Mouse (Mus musculus) limb, embryonic 11.5 days (tissue): Measurements from ENCODE around the gene Bnip1. TPM values are rescaled to one million over a fixed set of nuclear protein-coding genes. Genes with fewer than 3 reads are reported as not detected.

ENCODE experiments used
- ATAC-seq: fragments of 200-750 bp; cut with Nextera tagmentation; 2 replicates; pipeline ENCODE4 v1.8.0; 2017; ENCODE audit warnings: low read depth; ENCODE audit not compliant: insufficient number of reproducible peaks, low FRiP score, low TSS enrichment
- DNase-seq: peaks from one replicate; pipeline ENCODE4 v3.0.0-alpha.2; 2015; ENCODE audit warnings: low spot score
- H3K27ac ChIP-seq: fragments of 300-500 bp; sonication (generic); replicated peaks from 2 replicates; pipeline ENCODE4 v1.5.1; 2014; ENCODE audit warnings: low read depth, mild to moderate bottlenecking, low read length
- H3K27me3 ChIP-seq: fragments of 300-500 bp; sonication (generic); 2 replicates; pipeline ENCODE4 v1.6.1; 2014; ENCODE audit warnings: mild to moderate bottlenecking, low read length, mixed read lengths; ENCODE audit not compliant: control insufficient read depth, insufficient read depth
- H3K36me3 ChIP-seq: fragments of 300-500 bp; sonication (generic); 2 replicates; pipeline ENCODE4 v1.6.1; 2014; ENCODE audit warnings: mild to moderate bottlenecking, low read length, moderate library complexity, mixed read lengths; ENCODE audit not compliant: control insufficient read depth, insufficient read depth
- H3K4me1 ChIP-seq: fragments of 300-500 bp; sonication (generic); 2 replicates; pipeline ENCODE4 v1.6.1; 2014; ENCODE audit warnings: low read length, mixed read lengths; ENCODE audit not compliant: control insufficient read depth, insufficient read depth
- H3K4me2 ChIP-seq: fragments of 300-500 bp; sonication (generic); 2 replicates; pipeline ENCODE4 v1.6.1; 2014; ENCODE audit warnings: low read depth, mild to moderate bottlenecking, moderate library complexity; ENCODE audit not compliant: severe bottlenecking
- H3K4me3 ChIP-seq: fragments of 300-500 bp; sonication (generic); 2 replicates; pipeline ENCODE4 v1.5.1; 2014; ENCODE audit warnings: low read depth, low read length
- H3K9ac ChIP-seq: fragments of 300-500 bp; sonication (generic); 2 replicates; pipeline ENCODE4 v1.6.1; 2014; ENCODE audit warnings: mild to moderate bottlenecking, low read length
- H3K9me3 ChIP-seq: fragments of 300-500 bp; sonication (generic); 2 replicates; pipeline ENCODE4 v1.6.1; 2016; ENCODE audit warnings: low read length; ENCODE audit not compliant: control insufficient read depth
- WGBS: fragments of 180-500 bp; shearing (Covaris S2); extraction: QIAGEN DNeasy Blood & Tissue Kit; methylation state at CpG from one replicate; pipeline ENCODE4 v1.1.7; 2014; 5-methylcytosine and 5-hydroxymethylcytosine counted together
- polyA plus RNA-seq: library from polyadenylated mRNA; unstranded; fragments of >200 nt; fragmentation: Nextera tagmentation; extraction: Ambion mirVana; gene quantifications from 2 replicates; pipeline ENCODE4 v1.2.1, GENCODE M21; 2014

Bnip1 gene
- polyA plus RNA-seq, 1 experiment from 2014 or later: 51.5 TPM

DNA sequence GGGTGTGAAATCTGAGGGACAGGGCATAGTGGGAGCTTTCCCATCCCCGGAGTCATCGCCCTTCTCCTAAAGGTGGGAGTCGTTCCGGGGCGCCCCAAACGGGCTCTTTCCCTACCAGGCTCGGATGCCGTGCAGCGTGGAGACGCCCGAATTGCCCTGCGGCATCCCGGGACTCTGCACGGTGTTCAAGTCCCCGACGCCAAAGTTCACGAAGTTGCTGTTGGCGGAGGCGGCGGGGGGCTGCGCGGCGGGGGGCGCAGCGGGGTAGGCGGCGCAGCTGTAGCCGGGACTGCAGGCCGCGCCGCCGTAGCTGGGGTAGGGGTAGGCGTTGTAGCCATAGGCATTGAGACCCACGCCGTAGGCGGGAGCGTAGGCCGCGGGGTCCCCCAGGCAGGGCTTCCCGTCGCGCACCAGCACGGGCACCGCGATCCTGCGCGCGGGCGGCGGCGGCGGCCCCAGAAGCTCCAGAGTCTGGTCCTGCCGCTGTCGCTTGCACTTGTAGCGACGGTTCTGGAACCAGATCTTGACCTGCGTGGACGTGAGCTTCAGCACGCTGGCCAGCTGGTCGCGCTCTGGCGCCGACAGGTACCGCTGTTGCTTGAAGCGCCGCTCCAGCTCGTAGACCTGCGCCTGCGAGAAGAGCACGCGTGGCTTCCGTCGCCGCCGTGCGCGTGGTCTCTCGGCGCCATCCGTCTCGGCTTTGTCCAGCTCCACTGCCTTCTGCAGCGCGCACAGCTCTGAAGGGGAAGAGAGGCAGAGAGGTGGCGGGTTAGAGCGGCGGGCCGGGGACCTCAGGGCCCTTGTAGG is 58.2 kb downstream of the Bnip1 start:
- DNase-seq: peak; percentile 67
- Histone ChIP-seq H3K4me1 (peaks cover 2% of the 10 kb centered on the region; the same call in 1 of the 2 replicates), H3K36me3 (no peaks in the 10 kb centered on the region), H3K4me2 (peak overlapping the region; percentile 20; the same call in 1 of the 2 replicates), H3K4me3 (peak overlapping the region; percentile 10), H3K9ac (no peak overlapping the region), H3K9me3 (no peaks in the 10 kb centered on the region), H3K27me3 (peaks cover 99% of the 10 kb centered on the region), H3K27ac (no peak overlapping the region)
- 1% methylated on average over 86 of the region's 87 CpGs for WGBS
- ATAC-seq: no peak

DNA sequence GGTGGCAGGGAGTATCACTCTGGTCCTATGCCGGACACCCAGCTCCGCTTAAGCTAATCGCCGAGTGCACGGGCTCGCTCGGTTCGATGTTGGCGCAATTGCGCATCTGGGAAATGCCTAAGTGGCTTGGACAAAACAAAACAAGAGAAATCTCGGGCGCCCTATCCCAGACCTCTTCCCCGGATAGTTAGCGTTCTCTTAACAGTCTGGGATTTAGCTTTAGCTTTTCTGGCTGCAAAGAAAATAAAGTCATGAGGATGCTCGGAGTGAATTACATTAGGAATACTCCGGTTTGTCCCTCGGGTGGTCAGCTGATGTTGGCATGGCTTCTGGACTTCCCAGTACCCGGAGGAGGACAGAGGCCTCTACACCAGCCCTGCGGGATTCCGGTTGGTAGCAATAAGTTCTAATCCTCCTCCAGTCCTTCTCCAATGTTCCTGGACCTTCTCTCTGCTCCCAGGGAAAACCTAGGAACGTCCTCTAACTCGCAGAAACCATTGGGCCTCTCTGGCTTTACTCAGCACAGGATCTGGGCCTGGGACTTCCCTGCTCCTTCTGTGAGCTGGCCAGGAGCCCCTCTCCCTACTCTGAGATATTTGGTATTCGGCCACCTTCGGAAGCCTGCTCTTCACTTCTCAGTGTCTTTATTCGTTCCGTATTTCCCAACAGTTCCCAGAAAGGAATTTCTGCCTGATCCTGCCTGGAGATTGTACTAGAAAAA is 59.0 kb downstream of the Bnip1 start:
- Histone ChIP-seq H3K27ac (no peak overlapping the region), H3K9ac (no peak overlapping the region), H3K9me3 (no peaks in the 10 kb centered on the region), H3K4me2 (peak overlapping the region; percentile 20; the same call in 1 of the 2 replicates), H3K36me3 (no peaks in the 10 kb centered on the region), H3K4me1 (peaks cover 2% of the 10 kb centered on the region; the same call in 1 of the 2 replicates), H3K4me3 (peak overlapping the region; percentile 10; the same call in 1 of the 2 replicates), H3K27me3 (peaks cover 98% of the 10 kb centered on the region)
- DNase-seq (peak; percentile 53), ATAC-seq (no peak)
- 1% methylated on average over 26 of the region's 26 CpGs for WGBS

DNA sequence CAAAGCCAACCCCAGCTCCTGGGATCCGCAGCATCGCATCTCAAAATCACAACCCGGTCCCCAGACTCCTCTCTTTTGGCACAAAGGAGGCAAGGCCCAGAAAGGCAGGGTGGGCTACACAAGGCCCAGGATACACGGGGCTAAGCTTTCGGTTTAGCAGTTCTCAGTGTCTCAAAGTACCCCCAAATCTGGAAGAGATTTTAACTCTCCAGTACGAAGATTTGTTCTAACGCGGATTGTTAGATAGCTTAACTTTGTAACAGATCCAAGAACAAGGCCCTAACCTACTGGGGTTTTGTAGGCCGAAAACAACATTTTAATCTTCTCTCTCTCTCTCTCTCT is 59.5 kb downstream of the Bnip1 start:
- Histone ChIP-seq H3K9me3 (no peaks in the 10 kb centered on the region), H3K27me3 (peaks cover 97% of the 10 kb centered on the region), H3K36me3 (no peaks in the 10 kb centered on the region), H3K9ac (no peak overlapping the region), H3K4me2 (no peak overlapping the region), H3K27ac (no peak overlapping the region), H3K4me1 (peaks cover 2% of the 10 kb centered on the region; the same call in 1 of the 2 replicates), H3K4me3 (no peak overlapping the region)
- ATAC-seq (no peak), DNase-seq (no peak)
- WGBS: 3% methylated on average over 9 of the region's 9 CpGs

DNA sequence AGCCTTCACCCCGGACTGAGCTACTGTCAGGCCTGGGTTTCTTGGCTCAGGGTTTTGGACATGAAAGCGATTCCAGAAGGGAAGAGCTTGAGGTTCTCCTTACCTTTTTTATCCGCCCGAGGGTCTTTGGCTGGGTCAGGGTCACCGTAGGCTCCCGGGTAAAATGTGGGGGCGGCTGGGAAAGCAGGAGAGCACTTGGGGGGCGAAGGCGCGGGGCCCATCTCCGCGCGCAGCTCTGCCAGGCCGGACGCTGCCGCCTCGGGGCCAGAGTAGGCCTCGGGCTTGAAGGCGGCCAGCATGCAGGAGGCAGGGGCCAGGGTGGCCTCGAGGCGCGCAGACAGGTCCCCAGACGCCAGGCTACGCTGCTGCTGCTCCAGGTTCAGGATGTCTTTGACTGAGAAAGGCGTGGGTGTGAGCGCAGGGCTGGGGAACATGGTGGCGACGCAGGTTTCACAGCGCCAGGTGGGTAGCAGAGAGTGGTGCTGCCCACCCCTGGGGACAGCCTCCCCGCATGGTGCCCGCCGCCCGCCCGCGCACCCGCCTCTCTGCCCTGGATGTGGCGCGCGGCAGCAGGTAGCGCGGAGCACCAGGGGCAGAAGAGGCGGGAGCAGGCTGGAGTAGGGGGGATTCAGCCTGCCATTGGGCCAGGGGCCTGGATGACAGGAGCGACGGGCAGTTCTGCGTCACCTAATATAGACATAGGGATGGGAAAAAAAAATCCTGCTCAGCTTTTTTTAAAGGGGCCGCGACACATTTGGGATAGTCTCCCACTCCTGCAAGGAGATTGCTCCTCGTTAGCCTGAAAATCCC is 60.3 kb downstream of the Bnip1 start:
- Histone ChIP-seq H3K9ac (no peak overlapping the region), H3K4me2 (no peak overlapping the region), H3K4me3 (no peak overlapping the region), H3K27ac (no peak overlapping the region), H3K36me3 (no peaks in the 10 kb centered on the region), H3K4me1 (peaks cover 2% of the 10 kb centered on the region; the same call in 1 of the 2 replicates), H3K27me3 (peaks cover 96% of the 10 kb centered on the region), H3K9me3 (no peaks in the 10 kb centered on the region)
- peak; percentile 46 for DNase-seq
- 0% methylated on average over 48 of the region's 48 CpGs for whole genome bisulfite sequencing
- no peak for ATAC-seq

DNA sequence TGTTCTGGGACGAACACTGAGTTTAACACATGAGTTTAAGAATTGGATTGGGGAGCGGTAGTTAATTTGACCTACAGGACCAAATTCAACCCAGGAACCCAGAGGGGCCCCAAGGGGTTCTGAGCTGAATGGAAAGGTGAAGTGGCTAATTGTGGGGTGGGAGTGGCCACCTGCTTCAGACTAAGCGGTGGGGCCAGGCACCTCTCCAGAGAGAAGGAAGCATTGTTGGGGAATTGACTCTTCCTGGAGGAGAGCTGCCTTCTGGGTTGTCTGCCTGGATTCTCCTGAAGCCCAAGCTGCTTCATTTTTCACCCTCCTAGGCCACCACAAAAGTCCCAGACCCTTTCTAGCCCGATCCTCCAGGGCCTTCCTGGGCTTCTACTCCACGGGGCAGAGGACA is 61.1 kb downstream of the Bnip1 start:
- peaks cover 92% of the 10 kb centered on the region for H3K27me3 ChIP-seq
- peaks cover 2% of the 10 kb centered on the region; the same call in 1 of the 2 replicates for H3K4me1 ChIP-seq
- no peak for ATAC-seq
- WGBS: under 1% methylated on average over 5 of the region's 5 CpGs
- no peaks in the 10 kb centered on the region for H3K9me3 ChIP-seq
- DNase-seq: no peak
- no peak overlapping the region for H3K9ac ChIP-seq
- H3K27ac ChIP-seq: no peak overlapping the region
- no peak overlapping the region for H3K4me3 ChIP-seq
- H3K36me3 ChIP-seq: no peaks in the 10 kb centered on the region
- no peak overlapping the region for H3K4me2 ChIP-seq

Other genes starting within 250 kb of the Bnip1 start
- gene Ergic1, start 219.6 kb upstream of the Bnip1 start, polyA plus RNA-seq: 134 and 143 TPM in 2 replicates
- gene Dusp1, start 218.9 kb upstream of the Bnip1 start, polyA plus RNA-seq: 22.8 and 26.0 TPM in 2 replicates
- 96.6 and 101 TPM in 2 replicates for gene Atp6v0e, start 117.8 kb upstream of the Bnip1 start, polyA plus RNA-seq
- 1.9 and 2.5 TPM in 2 replicates for gene Crebrf, start 65.4 kb upstream of the Bnip1 start, polyA plus RNA-seq
- gene Nkx2-5, start 63.9 kb downstream of the Bnip1 start, polyA plus RNA-seq: 0.16 TPM in 1 of 2 replicates, not detected in the other
- 7.3 and 9.8 TPM in 2 replicates for gene Kifc5b, start 136.0 kb downstream of the Bnip1 start, polyA plus RNA-seq
- gene Phf1, start 152.0 kb downstream of the Bnip1 start, polyA plus RNA-seq: 4.7 and 5.0 TPM in 2 replicates
- gene Cuta, start 158.5 kb downstream of the Bnip1 start, polyA plus RNA-seq: 164 and 170 TPM in 2 replicates
- 3.1 and 3.5 TPM in 2 replicates for gene Syngap1, start 160.2 kb downstream of the Bnip1 start, polyA plus RNA-seq
- gene Zbtb9, start 192.1 kb downstream of the Bnip1 start, polyA plus RNA-seq: 11.5 and 14.0 TPM in 2 replicates
- gene Bak1, start 247.9 kb downstream of the Bnip1 start, polyA plus RNA-seq: 10.9 and 15.6 TPM in 2 replicates